Mouse (Mus musculus) olfactory bulb, adult 2 months (tissue): ENCODE data around the gene Negr1. TPM values are rescaled to one million over a fixed set of nuclear protein-coding genes. Genes with fewer than 3 reads are reported as not detected.

Experiments used
- H3K27ac ChIP-seq: fragments of 200-500 bp; 2 replicates; pipeline ENCODE4 v1.5.1; 2012; ENCODE audit warnings: low read depth, low read length; ENCODE audit not compliant: insufficient read depth
- H3K4me1 ChIP-seq: fragments of 200-500 bp; 2 replicates; pipeline ENCODE4 v1.6.1; 2012; ENCODE audit warnings: low read length; ENCODE audit not compliant: control insufficient read depth, insufficient read depth
- H3K4me3 ChIP-seq: fragments of 200-500 bp; 2 replicates; pipeline ENCODE4 v1.5.1; 2012; ENCODE audit warnings: mild to moderate bottlenecking, low read depth, low read length, moderate library complexity; ENCODE audit not compliant: insufficient read depth
- CTCF ChIP-seq: fragments of 200-500 bp; IDR thresholded peaks from 2 replicates; pipeline ENCODE4 v1.5.1; 2012; ENCODE audit warnings: low read depth, mild to moderate bottlenecking, low read length, moderate library complexity; ENCODE audit not compliant: insufficient read depth
- POLR2A ChIP-seq: fragments of 200-500 bp; IDR thresholded peaks from 2 replicates; pipeline ENCODE4 v1.6.1; 2012; ENCODE audit warnings: mild to moderate bottlenecking, low read depth, low read length, moderate library complexity; ENCODE audit not compliant: insufficient read depth
- WGBS: fragments of 180-500 bp; shearing (Covaris S2); methylation state at CpG from one replicate; pipeline ENCODE4 v1.1.7; 2018; 5-methylcytosine and 5-hydroxymethylcytosine counted together
- polyA plus RNA-seq: library from polyadenylated mRNA; stranded (reverse); fragments of >200 nt; gene quantifications from 2 replicates; pipeline ENCODE4 v1.2.4, GENCODE M21; 2012; ENCODE audit warnings: low replicate concordance; ENCODE audit not compliant: missing spikeins, insufficient read depth, insufficient read length

Gene Negr1
- polyA plus RNA-seq, 1 experiment, result 504 TPM

- no peak overlapping the region for H3K4me3 ChIP-seq
- TF ChIP-seq POLR2A (no peak), CTCF (no peak)
- no peaks in the 10 kb centered on the region for H3K4me1 ChIP-seq
- no peak overlapping the region for H3K27ac ChIP-seq
These were observed 710.8 kb downstream of the Negr1 start for GRCm38 (mm10) chr3:157272379-157272778.

DNA sequence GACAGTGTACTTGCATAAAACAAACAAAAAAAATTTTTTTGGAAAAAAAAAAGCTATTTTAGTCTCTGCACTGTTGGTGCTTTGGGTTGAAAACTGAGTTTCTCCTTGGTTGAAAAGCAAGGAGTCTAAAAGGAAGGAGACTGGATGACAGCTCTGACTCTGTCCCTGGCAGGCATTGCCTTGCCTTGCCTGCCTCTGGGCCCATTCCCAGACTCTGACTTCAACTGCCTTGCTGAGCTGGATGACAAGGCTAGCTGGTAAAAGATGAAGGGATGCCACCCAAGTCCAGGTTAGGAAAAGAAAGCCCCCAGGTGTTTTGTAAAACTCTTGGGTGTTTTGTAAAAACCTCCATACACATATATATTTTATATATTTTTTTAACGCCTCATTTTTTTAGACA is 712.5 kb downstream of the Negr1 start:
- TF ChIP-seq CTCF (no peak), POLR2A (no peak)
- no peaks in the 10 kb centered on the region for H3K4me1 ChIP-seq
- H3K27ac ChIP-seq, result no peak overlapping the region
- H3K4me3 ChIP-seq, result no peak overlapping the region
- WGBS, result 87% methylated on average over 1 of the region's 1 CpGs

GRCm38 (mm10) chr3:157279717-157280116 is 718.1 kb downstream of the Negr1 start:
- no peak overlapping the region for H3K4me3 ChIP-seq
- H3K27ac ChIP-seq, result no peak overlapping the region
- H3K4me1 ChIP-seq, result no peaks in the 10 kb centered on the region
- TF ChIP-seq CTCF (no peak), POLR2A (no peak)

- H3K4me1 ChIP-seq, result no peaks in the 10 kb centered on the region
- TF ChIP-seq CTCF (no peak), POLR2A (no peak)
- no peak overlapping the region for H3K4me3 ChIP-seq
These were observed 719.7 kb downstream of the Negr1 start for GRCm38 (mm10) chr3:157281259-157281658.

GRCm38 (mm10) chr3:157291286-157291685 is 729.7 kb downstream of the Negr1 start:
- WGBS, result 25% methylated on average over 1 of the region's 1 CpGs
- Histone ChIP-seq H3K4me3 (no peak overlapping the region), H3K4me1 (no peaks in the 10 kb centered on the region), H3K27ac (no peak overlapping the region)
- TF ChIP-seq CTCF (no peak), POLR2A (no peak)

More at GRCm38 (mm10) chr3:157281259-157281658, 719.7 kb downstream of the Negr1 start:
- no peak overlapping the region for H3K27ac ChIP-seq

DNA sequence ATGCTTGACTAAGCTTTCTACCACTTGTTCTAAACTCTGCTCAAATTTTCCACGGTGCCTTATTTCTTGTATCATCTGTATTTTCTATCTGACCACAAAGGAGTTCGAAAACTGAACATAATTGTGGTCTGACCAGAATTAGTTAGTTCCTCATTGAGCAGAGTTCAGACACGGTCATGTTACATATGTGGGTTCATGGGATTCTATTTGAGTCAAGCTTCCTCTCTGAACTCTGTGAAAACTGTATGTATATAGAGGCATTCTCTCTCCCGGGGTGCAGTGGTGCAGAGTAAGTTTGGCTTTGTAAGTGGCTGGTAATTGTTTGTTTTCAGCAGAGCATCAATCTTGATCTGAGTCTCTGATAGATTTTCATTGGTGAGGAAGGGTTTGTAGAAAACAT is 735.6 kb downstream of the Negr1 start:
- no peak overlapping the region for H3K27ac ChIP-seq
- H3K4me1 ChIP-seq, result no peaks in the 10 kb centered on the region
- WGBS, result 57% methylated on average over 4 of the region's 4 CpGs
- H3K4me3 ChIP-seq, result no peak overlapping the region
- no peak for TF ChIP-seq CTCF
- TF ChIP-seq POLR2A, result no peak

GRCm38 (mm10) chr3:157303430-157304116 is 742.0 kb downstream of the Negr1 start:
- no peaks in the 10 kb centered on the region for H3K4me1 ChIP-seq
- H3K27ac ChIP-seq, result no peak overlapping the region
- TF ChIP-seq POLR2A (no peak), CTCF (no peak)
- 65% methylated on average over 4 of the region's 4 CpGs for WGBS
- H3K4me3 ChIP-seq, result no peak overlapping the region

DNA sequence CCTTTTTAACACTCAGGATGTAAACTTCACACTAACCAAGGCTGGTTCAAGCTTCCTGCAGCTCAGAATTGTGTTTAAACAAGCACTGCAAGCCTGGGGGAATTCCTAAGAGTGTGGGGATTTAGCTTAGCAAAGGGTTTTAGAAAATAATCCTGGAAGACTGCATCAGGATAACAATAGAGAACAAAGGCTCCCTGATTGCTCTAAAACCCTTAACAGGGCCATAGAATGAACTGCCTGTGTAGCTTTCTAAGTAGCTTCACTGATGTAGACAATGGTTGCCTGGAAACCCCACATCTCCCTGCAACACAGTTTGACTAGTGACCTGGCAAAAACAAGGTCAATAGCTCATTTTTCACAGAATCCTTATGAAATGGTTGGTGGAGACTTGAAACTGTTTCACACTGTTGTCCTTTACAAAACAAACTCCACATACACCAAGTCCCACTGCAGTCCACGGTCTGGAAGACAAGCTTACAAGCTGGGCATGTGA is 759.5 kb downstream of the Negr1 start:
- H3K4me3 ChIP-seq, result no peak overlapping the region
- WGBS, result 43% methylated on average over 1 of the region's 1 CpGs
- TF ChIP-seq POLR2A (no peak), CTCF (no peak)
- H3K27ac ChIP-seq, result no peak overlapping the region
- H3K4me1 ChIP-seq, result no peaks in the 10 kb centered on the region

DNA sequence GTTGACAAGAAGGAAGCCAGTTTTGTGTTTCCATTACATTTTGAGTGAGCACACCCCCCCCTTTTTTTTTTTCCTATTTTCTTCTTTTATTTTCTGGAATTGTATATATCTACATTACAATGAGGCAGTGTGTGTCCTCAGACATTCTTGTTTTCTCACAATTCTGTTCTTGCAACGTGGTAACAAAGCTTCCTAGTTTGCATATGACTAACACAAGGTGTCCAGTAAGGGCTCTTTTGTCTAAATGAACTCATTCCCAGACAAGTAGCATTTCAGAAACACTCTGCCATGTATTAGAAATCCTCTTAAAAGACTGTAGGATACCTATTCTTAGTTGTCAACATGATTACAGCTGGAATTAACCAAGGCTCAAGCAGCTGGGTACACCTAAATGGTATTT is 760.2 kb downstream of the Negr1 start:
- WGBS, result 51% methylated on average over 1 of the region's 1 CpGs
- Histone ChIP-seq H3K27ac (no peak overlapping the region), H3K4me3 (no peak overlapping the region), H3K4me1 (no peaks in the 10 kb centered on the region)
- TF ChIP-seq CTCF (no peak), POLR2A (no peak)
